Mouse (Mus musculus): Measurements from ENCODE around the gene Ctse. TPM values are rescaled to one million over a fixed set of nuclear protein-coding genes. Genes with fewer than 3 reads are reported as not detected.
"Not testable (repeated sequence)": the region's sequence is repeated elsewhere in the genome, so short reads cannot be mapped to it uniquely, and the experiment has no call there.

The Ctse gene
- polyA plus RNA-seq, 1 experiment from 2014 or later, result 11.4 TPM

DNA sequence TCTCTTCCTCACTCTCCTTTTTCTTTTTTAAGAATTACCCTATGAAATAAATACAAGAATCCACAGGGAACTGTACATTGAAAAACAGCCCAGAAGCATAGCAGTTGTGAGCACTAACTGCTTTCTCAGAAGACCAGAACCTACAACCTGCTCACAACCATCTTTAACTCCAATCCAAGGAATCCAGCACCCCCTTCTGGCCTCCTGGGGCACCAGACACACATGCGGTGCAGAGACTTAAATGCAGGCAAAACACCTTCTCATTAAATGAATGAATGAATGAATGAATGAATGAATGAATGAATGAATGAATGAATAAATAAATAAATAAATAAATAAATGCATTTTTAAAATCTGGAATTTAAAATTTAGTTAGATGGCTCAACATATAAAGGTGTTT lies 19.5 kb upstream of the Ctse start:
- no peak overlapping the region for H3K4me2 ChIP-seq (replicated peaks; ENCODE audit: low read depth, low read length)
- H3K4me1 ChIP-seq (ENCODE audit: insufficient read depth, low read length), result no peaks in the 10 kb centered on the region
- H3K27ac ChIP-seq (ENCODE audit: low read length), result no peak overlapping the region
- H3K9ac ChIP-seq (replicated peaks; ENCODE audit: low read length), result no peak overlapping the region
- WGBS, result 83% methylated on average over 1 of the region's 1 CpGs
- H3K27me3 ChIP-seq (ENCODE audit: insufficient read depth, low read length), result no peaks in the 10 kb centered on the region
- H3K9me3 ChIP-seq (ENCODE audit: low read length), result no peaks in the 10 kb centered on the region
- no peaks in the 10 kb centered on the region for H3K36me3 ChIP-seq (ENCODE audit: insufficient read depth, low read length)
- H3K4me3 ChIP-seq (ENCODE audit: low read length), result no peak overlapping the region
- ATAC-seq (ENCODE audit: low FRiP score, low TSS enrichment), result no peak

DNA sequence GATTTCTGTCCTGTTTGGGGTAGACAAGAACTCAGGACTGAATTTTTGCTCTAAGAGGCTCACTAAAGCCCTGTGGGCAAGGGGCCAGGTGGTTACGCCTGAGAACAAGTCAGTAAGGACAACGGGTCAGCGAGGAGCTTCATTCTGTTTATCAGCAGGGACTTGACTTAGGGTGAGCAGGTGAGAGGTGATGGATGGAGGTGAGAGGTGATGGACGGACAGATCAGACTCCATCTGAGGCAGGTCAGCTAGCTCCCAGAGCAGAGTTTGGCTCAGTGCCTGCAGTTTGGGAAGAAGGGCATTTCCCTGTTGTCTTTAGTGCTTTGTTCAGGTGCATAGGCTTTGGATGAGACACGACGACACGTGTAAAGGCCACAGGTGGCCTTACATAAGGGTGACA lies 18.8 kb upstream of the Ctse start:
- no peaks in the 10 kb centered on the region for H3K9me3 ChIP-seq (ENCODE audit: low read length)
- H3K4me2 ChIP-seq (replicated peaks; ENCODE audit: low read depth, low read length), result no peak overlapping the region
- no peak for ATAC-seq (ENCODE audit: low FRiP score, low TSS enrichment)
- WGBS, result 84% methylated on average over 7 of the region's 7 CpGs
- H3K4me1 ChIP-seq (ENCODE audit: insufficient read depth, low read length), result no peaks in the 10 kb centered on the region
- H3K27ac ChIP-seq (ENCODE audit: low read length), result no peak overlapping the region
- H3K36me3 ChIP-seq (ENCODE audit: insufficient read depth, low read length), result no peaks in the 10 kb centered on the region
- no peak overlapping the region for H3K4me3 ChIP-seq (ENCODE audit: low read length)
- H3K27me3 ChIP-seq (ENCODE audit: insufficient read depth, low read length), result no peaks in the 10 kb centered on the region
- no peak overlapping the region for H3K9ac ChIP-seq (replicated peaks; ENCODE audit: low read length)

DNA sequence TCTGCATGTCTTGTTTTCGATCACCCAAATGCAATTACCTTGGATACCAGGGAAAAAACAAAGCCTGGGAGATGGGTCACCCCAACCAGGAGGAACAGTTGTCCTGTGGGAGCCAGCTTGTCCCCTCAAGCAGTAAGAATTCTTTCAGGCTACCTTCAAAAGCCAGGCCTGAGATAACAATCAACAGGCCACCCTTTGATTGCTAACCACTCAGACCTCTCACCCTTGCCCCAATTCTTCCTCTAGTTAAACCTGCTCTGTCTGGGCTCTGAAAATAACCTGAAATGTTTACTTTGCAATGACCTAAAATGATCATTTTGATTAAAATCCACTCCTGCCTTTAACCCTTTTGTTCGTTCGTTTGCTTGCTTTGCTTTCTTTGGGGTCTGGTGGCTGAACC lies 14.5 kb upstream of the Ctse start:
- H3K27me3 ChIP-seq (ENCODE audit: insufficient read depth, low read length), result no peaks in the 10 kb centered on the region
- no peaks in the 10 kb centered on the region for H3K9me3 ChIP-seq (ENCODE audit: low read length)
- no peak overlapping the region for H3K27ac ChIP-seq (ENCODE audit: low read length)
- no peak overlapping the region for H3K4me3 ChIP-seq (ENCODE audit: low read length)
- H3K4me2 ChIP-seq (replicated peaks; ENCODE audit: low read depth, low read length), result no peak overlapping the region
- no peak for ATAC-seq (ENCODE audit: low FRiP score, low TSS enrichment)
- H3K9ac ChIP-seq (replicated peaks; ENCODE audit: low read length), result no peak overlapping the region
- no peaks in the 10 kb centered on the region for H3K36me3 ChIP-seq (ENCODE audit: insufficient read depth, low read length)
- H3K4me1 ChIP-seq (ENCODE audit: insufficient read depth, low read length), result no peaks in the 10 kb centered on the region
- 73% methylated on average over 3 of the region's 3 CpGs for WGBS

DNA sequence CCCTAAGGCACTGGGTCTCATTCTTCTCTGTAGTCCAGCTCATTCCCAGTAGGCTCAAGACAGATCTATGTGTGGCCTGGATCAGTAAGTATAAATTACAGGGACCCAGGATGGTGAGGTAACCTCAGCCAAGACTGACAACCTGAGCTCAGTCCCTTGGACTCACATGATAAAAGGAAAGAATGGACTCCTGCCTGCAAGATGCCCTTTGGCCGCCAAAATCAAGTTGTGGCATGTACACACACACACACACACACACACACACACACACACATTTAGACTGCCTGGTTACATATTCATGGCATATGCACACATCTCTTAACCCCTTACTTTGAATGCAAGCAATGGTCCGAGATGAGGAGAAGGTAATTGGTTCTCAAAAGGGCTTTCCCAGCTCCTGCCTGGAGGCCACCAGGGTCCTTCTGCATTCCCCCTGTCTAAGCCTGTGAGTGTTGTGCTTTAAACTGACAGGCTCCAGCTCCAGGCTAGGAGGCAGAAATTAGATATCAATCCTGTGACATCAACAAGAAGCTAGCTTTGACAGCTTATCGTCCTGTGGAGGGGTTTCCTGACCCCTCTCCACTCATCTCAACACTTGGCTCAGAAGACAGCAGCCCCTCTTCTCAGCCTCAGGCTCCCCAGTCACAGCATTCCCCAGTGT lies 13.8 kb upstream of the Ctse start:
- H3K36me3 ChIP-seq (ENCODE audit: insufficient read depth, low read length), result no peaks in the 10 kb centered on the region
- H3K4me2 ChIP-seq (replicated peaks; ENCODE audit: low read depth, low read length), result no peak overlapping the region
- no peaks in the 10 kb centered on the region for H3K9me3 ChIP-seq (ENCODE audit: low read length)
- no peak overlapping the region for H3K4me3 ChIP-seq (ENCODE audit: low read length)
- H3K4me1 ChIP-seq (ENCODE audit: insufficient read depth, low read length), result no peaks in the 10 kb centered on the region
- 47% methylated on average over 3 of the region's 3 CpGs for WGBS
- H3K27ac ChIP-seq (ENCODE audit: low read length), result no peak overlapping the region
- H3K27me3 ChIP-seq (ENCODE audit: insufficient read depth, low read length), result no peaks in the 10 kb centered on the region
- H3K9ac ChIP-seq (replicated peaks; ENCODE audit: low read length), result no peak overlapping the region
- no peak for ATAC-seq (ENCODE audit: low FRiP score, low TSS enrichment)

DNA sequence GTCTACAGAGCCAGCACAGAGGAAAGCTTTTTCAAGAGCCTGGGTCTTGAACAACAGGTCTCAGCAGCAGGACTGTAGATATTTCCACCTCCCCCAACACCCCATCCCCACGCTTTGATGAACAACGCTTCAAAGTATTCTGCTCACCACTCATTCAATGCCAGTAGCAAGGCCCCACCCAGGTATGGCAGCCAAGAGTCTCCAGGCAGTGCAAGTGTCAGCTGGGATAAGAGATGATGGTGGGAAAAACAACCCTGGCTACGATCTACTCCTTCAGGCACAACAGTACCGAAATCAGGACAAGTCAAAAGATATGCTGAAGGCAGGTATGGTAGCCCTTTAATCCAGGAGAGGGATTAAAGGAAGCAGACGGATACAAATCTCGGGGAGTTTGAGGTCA lies 11.9 kb upstream of the Ctse start:
- Histone ChIP-seq H3K9ac (replicated peaks; ENCODE audit: low read length) (no peak overlapping the region), H3K27ac (ENCODE audit: low read length) (no peak overlapping the region), H3K4me2 (replicated peaks; ENCODE audit: low read depth, low read length) (no peak overlapping the region), H3K36me3 (ENCODE audit: insufficient read depth, low read length) (no peaks in the 10 kb centered on the region), H3K27me3 (ENCODE audit: insufficient read depth, low read length) (no peaks in the 10 kb centered on the region), H3K4me3 (ENCODE audit: low read length) (no peak overlapping the region), H3K4me1 (ENCODE audit: insufficient read depth, low read length) (no peaks in the 10 kb centered on the region), H3K9me3 (ENCODE audit: low read length) (no peaks in the 10 kb centered on the region)
- ATAC-seq (ENCODE audit: low FRiP score, low TSS enrichment), result no peak
- whole genome bisulfite sequencing, result 85% methylated on average over 6 of the region's 6 CpGs

DNA sequence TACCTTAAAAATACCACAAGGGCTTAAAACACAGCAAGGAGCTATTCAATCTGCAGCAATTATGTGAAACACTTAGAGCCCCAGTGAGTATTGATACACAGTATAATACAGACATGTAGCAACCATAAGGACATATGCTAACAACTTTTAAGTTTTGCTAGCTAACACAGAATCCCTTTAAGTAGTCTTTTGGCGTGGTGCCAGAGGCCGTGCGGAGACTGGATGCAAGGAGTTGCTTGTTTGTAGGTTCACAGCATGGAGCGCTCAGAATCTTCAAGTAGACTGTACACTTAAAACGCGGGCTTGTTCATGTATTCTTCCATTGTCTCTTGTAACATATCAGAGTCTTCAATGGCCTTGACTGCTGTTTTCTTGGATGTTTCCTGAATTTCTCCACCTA lies 5.9 kb upstream of the Ctse start:
- H3K27ac ChIP-seq (ENCODE audit: low read length); H3K27me3 ChIP-seq (ENCODE audit: insufficient read depth, low read length); H3K4me3 ChIP-seq (ENCODE audit: low read length); H3K9ac ChIP-seq (replicated peaks; ENCODE audit: low read length); H3K4me1 ChIP-seq (ENCODE audit: insufficient read depth, low read length); ATAC-seq (ENCODE audit: low FRiP score, low TSS enrichment); H3K4me2 ChIP-seq (replicated peaks; ENCODE audit: low read depth, low read length); H3K36me3 ChIP-seq (ENCODE audit: insufficient read depth, low read length); H3K9me3 ChIP-seq (ENCODE audit: low read length): not testable (repeated sequence)
- 75% methylated on average over 6 of the region's 6 CpGs for WGBS

DNA sequence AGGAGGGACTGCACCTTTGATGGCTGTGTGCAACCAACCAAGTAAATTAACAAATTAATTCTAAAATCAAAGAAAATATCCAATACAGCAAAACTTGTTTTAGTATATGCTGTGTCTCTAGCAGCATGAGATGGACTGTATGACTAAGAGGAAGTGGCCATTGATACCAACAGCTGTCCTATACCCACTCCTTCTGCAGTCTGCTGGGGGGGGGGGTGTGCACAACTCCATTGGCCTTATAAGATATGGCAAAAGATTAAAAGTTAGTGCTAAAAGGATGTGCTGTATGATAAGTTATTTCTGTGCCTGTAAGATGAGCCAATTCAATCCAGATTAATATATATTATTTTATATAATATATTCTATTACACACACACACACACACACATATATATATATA lies 3.6 kb upstream of the Ctse start:
- H3K36me3 ChIP-seq (ENCODE audit: insufficient read depth, low read length), result no peaks in the 10 kb centered on the region
- H3K4me2 ChIP-seq (replicated peaks; ENCODE audit: low read depth, low read length), result no peak overlapping the region
- no peak for ATAC-seq (ENCODE audit: low FRiP score, low TSS enrichment)
- H3K4me3 ChIP-seq (ENCODE audit: low read length), result no peak overlapping the region
- no peak overlapping the region for H3K27ac ChIP-seq (ENCODE audit: low read length)
- H3K4me1 ChIP-seq (ENCODE audit: insufficient read depth, low read length), result no peaks in the 10 kb centered on the region
- H3K9ac ChIP-seq (replicated peaks; ENCODE audit: low read length), result no peak overlapping the region
- no peaks in the 10 kb centered on the region for H3K9me3 ChIP-seq (ENCODE audit: low read length)
- no peaks in the 10 kb centered on the region for H3K27me3 ChIP-seq (ENCODE audit: insufficient read depth, low read length)

DNA sequence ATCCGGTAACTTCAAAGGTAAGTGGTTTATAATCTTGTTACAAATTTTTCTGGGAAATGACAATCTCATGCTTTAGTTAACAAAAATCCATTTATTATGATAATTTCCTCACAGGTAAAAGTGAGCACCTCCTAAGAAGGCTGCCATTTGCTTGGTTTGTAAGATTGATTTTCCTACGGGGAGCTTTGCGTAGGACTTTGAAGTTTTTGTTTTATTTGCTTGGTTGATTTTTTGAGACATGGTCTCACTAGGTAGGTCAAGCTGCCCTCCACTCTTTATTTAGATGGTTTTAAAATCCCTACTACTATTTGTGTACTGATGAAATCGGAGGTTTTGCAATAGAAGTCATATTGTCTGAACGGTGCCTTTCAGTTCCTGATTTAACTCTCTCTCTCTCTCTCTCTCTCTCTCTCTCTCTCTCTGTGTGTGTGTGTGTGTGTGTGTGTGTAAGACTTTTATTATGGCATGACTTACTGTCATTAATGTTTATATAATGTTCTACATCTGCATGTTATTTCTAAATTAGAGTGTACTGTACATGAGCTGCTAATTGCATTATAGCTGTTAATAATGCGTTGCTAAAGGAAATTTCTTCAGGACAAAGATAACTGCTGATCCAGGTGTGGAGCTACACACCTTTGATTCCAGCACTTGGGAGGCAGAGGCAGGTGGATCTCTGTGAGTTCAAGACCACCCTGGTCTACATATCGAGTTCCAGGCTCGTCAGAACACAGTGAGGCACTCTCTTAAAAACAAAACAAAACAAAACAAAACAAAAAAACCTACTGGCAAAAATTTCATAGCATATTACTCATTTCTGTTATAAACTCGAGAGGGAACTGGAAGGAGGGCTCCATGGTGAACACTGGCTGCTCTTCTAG lies 675 bp downstream of the Ctse start:
- no peaks in the 10 kb centered on the region for H3K9me3 ChIP-seq (ENCODE audit: low read length)
- no peak overlapping the region for H3K9ac ChIP-seq (replicated peaks; ENCODE audit: low read length)
- no peak overlapping the region for H3K4me2 ChIP-seq (replicated peaks; ENCODE audit: low read depth, low read length)
- no peaks in the 10 kb centered on the region for H3K4me1 ChIP-seq (ENCODE audit: insufficient read depth, low read length)
- H3K4me3 ChIP-seq (ENCODE audit: low read length), result no peak overlapping the region
- H3K27ac ChIP-seq (ENCODE audit: low read length), result no peak overlapping the region
- ATAC-seq (ENCODE audit: low FRiP score, low TSS enrichment), result no peak
- H3K27me3 ChIP-seq (ENCODE audit: insufficient read depth, low read length), result no peaks in the 10 kb centered on the region
- 81% methylated on average over 9 of the region's 9 CpGs for WGBS
- no peaks in the 10 kb centered on the region for H3K36me3 ChIP-seq (ENCODE audit: insufficient read depth, low read length)

DNA sequence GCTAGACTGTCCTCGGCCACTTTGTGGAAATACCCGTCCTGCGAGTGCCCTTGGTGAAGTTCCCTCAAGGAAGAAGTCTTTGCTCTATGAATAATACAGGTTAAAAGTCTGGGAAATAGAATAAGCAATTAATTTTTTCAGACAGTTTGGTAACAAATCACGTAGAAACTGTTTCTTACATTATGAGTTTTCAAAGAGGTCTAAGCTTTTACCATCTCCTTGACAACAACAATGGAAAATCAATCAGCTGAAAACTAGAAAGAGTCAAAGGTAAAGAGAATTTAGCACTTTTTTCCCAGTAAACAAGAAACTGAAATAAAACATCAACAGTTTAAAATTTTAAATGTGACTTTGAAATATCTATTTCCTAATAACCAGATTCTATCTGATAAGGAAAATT lies 2.0 kb downstream of the Ctse start:
- Histone ChIP-seq H3K27ac (ENCODE audit: low read length) (no peak overlapping the region), H3K4me1 (ENCODE audit: insufficient read depth, low read length) (no peaks in the 10 kb centered on the region), H3K9me3 (ENCODE audit: low read length) (no peaks in the 10 kb centered on the region), H3K27me3 (ENCODE audit: insufficient read depth, low read length) (no peaks in the 10 kb centered on the region), H3K36me3 (ENCODE audit: insufficient read depth, low read length) (no peaks in the 10 kb centered on the region), H3K4me3 (ENCODE audit: low read length) (no peak overlapping the region), H3K9ac (replicated peaks; ENCODE audit: low read length) (no peak overlapping the region), H3K4me2 (replicated peaks; ENCODE audit: low read depth, low read length) (no peak overlapping the region)
- ATAC-seq (ENCODE audit: low FRiP score, low TSS enrichment), result no peak
- WGBS, result 76% methylated on average over 4 of the region's 4 CpGs

DNA sequence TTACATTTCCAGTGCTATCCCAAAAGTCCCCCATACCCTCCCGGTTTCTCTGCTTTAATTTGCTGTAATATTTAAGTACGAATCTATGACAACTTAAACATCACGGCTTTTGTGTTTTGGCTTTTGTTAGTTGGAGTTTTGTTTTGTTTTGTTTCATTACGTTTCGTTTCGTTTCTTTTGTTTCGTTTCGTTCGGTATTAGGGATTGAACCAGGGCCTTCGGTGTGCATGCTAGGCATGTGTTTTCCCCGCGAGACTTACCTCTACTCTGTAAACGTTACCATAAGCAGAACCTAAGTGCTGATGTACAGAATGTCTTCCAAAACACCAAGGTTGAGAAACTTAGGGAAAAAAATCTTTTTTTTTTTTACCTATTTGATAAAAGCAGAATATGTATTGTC lies 3.5 kb downstream of the Ctse start:
- 94% methylated on average over 13 of the region's 13 CpGs for WGBS
- Histone ChIP-seq H3K9me3 (ENCODE audit: low read length) (no peaks in the 10 kb centered on the region), H3K4me2 (replicated peaks; ENCODE audit: low read depth, low read length) (no peak overlapping the region), H3K4me1 (ENCODE audit: insufficient read depth, low read length) (no peaks in the 10 kb centered on the region), H3K27ac (ENCODE audit: low read length) (no peak overlapping the region), H3K36me3 (ENCODE audit: insufficient read depth, low read length) (no peaks in the 10 kb centered on the region), H3K4me3 (ENCODE audit: low read length) (no peak overlapping the region), H3K9ac (replicated peaks; ENCODE audit: low read length) (no peak overlapping the region), H3K27me3 (ENCODE audit: insufficient read depth, low read length) (no peaks in the 10 kb centered on the region)
- ATAC-seq (ENCODE audit: low FRiP score, low TSS enrichment), result no peak
